Mouse (Mus musculus): ENCODE measurements around the gene Babam2. TPM values are rescaled to one million over a fixed set of nuclear protein-coding genes. Genes with fewer than 3 reads are reported as not detected.

Babam2 gene
- total RNA-seq, 2 experiments from 2014 or later = 39.5 to 41.2 TPM

GRCm38 (mm10) chr5:32070781-32071180 lies 373.3 kb downstream of the Babam2 start:
- DNase-seq (ENCODE audit: low spot score in 2 of 2) = no peak

GRCm38 (mm10) chr5:32071314-32071713 lies 373.8 kb downstream of the Babam2 start:
- DNase-seq (ENCODE audit: low spot score in 2 of 2) = no peak

DNA sequence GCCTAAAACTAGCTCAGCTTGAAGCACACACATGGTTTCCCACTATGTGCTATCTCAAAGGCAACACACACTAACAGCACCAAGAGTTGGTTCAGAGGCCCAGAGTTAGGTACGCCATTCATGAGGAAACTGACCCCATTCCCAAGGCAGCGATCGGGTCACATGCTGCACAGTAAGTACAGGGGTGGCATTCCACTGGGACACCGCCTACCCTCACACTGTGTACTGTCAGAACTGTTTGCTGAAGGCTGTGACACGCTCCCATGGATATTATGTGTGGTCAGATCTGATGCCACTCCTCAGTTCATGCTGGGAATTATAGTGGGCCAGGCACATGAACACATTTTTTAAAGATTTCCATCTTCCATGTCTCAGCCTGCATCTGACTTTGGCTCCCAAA lies 374.3 kb downstream of the Babam2 start:
- DNase-seq (ENCODE audit: low spot score in 2 of 2) = no peak

DNA sequence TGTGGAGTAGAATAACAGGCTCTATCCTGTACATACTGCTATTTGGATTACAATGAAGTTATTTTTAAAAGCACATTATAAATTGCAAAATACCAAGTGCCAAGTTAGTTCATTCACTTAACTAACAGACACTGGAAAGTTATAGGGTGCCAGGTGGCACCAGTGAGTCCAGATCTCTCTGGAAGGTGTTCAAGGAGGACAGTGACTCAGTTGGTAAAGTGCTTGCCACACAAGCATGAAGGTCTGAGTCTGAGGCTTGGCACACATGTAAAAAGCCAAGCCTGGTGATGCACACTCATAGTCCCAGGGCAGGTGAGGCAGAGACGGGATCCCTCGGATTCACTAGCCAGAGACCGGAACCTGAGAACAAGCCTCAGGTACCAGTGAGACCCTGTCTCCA lies 375.4 kb downstream of the Babam2 start:
- DNase-seq (ENCODE audit: low spot score in 2 of 2) = no peak

GRCm38 (mm10) chr5:32074053-32074452 lies 376.6 kb downstream of the Babam2 start:
- DNase-seq (ENCODE audit: low spot score in 2 of 2) = no peak

DNA sequence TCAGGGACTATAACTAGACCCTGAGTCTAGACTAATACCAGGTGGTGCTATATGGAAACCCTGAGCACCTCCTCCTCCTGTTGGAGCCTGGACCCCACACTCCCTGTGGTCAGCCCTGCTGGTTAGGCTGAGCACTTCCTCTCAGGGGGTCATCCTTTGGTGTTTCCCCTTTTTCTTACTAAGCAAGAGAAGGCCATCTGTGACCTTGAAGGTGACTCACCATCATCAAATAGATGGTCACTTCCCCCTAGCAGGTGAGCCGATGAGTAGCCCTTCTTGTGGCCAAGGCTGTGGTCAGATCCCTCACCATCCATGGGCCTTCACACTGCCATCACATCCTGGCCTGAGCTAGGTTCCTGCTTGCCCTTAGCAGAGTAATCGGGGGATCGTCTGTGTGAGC lies 379.7 kb downstream of the Babam2 start:
- DNase-seq (ENCODE audit: low spot score in 2 of 2) = no peak

- DNase-seq (ENCODE audit: low spot score in 2 of 2) = no peak
These were observed 381.5 kb downstream of the Babam2 start for GRCm38 (mm10) chr5:32078986-32079385.

- DNase-seq (ENCODE audit: low spot score in 2 of 2) = no peak
These were observed 383.2 kb downstream of the Babam2 start for GRCm38 (mm10) chr5:32080490-32081219.

DNA sequence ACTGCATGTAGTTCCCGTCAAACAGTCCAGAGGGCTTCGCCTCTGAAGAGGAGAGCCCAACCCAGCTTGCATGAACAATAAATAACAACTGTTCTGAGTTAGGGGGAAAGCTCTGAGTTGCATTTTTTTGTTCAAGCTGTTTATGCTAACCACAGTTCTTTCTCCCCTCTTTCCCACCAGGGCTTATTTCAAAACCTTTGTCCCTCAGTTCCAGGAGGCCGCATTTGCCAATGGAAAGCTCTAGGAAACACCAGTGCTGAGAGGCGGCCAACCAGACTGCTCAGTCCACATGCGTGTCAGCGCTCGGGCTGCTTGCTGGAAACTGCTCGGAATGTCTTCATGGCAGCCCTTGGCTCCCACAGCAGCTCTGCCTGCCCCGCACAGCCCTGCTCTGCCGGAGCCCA lies 386.9 kb downstream of the Babam2 start:
- peak in 1 of 2 experiments; percentile 30 for DNase-seq (ENCODE audit: low spot score in 2 of 2)

DNA sequence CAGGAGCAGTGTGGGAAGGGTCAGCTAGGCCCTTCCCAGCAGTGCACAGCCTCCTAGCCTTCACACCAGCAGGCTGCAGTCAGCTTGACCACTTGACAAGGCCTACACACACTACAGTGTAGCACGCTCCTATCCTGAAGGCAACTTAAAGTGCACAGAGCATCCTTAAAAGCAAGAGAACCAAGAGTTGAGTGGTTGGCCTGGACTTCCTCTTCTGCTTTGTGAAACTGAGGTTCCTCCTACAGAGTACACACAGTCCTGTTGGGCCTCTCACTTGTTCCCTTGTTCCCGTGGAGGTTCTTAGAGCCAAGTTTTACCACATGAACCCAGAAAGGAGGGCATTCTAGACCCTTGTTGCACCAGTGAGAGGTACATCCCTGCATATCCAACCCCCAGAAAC lies 388.1 kb downstream of the Babam2 start:
- DNase-seq (ENCODE audit: low spot score in 2 of 2) = no peak

GRCm38 (mm10) chr5:32085971-32086370 lies 388.5 kb downstream of the Babam2 start:
- DNase-seq (ENCODE audit: low spot score in 2 of 2) = no peak

DNA sequence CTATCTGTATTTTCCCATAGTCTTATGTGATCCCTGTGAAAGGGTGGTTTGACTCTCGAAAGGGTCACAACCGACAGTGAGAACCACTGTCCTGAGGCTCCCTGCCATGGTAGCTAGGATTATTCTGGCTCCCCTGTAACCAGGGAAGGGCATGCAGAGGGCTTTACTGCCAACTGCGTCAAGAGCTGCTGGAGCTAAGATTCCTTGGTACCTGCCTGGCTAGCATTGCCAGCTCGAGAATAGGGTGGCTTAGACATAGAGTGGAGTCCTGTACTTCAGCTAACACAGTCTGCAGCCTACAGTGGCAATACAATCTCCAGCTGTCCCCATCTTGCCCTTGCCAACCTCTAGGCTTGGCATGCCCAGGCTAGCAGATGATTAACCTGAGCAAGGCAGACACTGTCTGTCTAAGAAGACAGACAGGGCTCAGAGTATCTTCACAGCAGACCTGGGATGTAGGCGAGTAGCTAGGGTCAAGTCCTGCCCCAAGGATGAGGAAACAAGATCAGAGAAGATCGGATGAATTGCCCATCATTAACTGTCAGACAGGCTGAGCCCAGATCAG lies 389.1 kb downstream of the Babam2 start:
- no peak for DNase-seq (ENCODE audit: low spot score in 2 of 2)

- no peak for DNase-seq (ENCODE audit: low spot score in 2 of 2)
These were observed 392.0 kb downstream of the Babam2 start for GRCm38 (mm10) chr5:32089481-32089880.

DNA sequence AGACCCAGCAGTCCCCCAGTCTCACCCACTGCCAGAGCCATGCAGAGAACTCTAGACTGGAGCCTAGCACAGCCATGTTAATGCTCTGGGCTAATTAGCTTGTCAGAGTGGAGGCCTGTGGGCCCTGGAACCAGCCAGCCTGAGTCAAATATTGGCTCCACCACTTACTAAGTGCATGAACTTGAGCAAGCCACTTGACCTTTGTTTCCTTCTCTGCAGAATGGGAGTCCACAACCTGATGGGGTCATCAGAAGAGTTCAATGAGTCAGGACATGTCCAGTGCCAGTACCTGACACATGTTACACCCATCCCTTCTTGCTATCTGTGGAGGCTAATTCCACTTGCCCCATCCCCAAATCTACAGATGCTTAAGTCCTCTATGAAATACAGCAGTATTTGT lies 394.8 kb downstream of the Babam2 start:
- DNase-seq (ENCODE audit: low spot score in 2 of 2) = no peak

DNA sequence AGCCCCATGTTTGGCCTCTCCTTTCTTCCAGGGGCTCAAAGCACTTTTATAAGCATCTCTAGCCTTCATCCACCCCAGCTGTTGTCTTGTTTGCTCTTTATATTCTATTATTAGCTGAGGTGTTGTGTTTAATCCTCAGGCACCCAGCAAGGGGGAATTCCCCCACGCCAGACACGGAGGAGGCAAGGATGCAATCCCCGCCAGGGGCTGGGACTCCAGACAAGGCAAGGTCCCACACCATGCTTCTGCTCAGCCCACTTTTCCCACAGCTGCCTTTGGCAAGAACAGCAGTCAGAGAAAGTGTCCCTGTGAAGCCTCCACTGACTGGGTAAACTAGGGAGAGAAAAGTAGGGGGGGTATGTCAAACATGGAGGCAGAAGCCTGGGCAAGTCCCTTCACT lies 401.2 kb downstream of the Babam2 start:
- DNase-seq (ENCODE audit: low spot score in 2 of 2) = no peak

DNA sequence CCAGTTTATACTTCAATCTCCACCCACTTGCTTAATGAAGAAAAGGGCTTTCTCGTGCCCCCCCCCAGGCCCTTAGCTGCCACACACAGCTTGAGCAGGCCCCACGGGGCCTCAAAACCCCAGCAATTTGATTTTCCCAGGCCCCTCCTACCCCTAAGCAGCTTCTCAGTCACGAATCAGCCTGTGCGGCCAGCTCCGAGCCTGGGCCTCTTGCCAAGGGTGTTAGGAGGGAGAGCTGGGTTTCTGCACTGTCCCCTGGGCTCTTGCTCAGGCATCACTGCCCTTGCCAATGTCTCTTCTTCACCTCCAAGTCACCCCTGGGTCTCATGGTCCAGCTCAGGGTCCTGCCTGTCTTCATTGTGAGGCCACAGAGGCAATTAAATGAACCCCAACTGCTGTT lies 405.0 kb downstream of the Babam2 start:
- peak; percentile 35 to 53 for DNase-seq (ENCODE audit: low spot score in 2 of 2)

GRCm38 (mm10) chr5:32102971-32103431 lies 405.5 kb downstream of the Babam2 start:
- no peak for DNase-seq (ENCODE audit: low spot score in 2 of 2)

- no peak for DNase-seq (ENCODE audit: low spot score in 2 of 2)
These were observed 406.1 kb downstream of the Babam2 start for GRCm38 (mm10) chr5:32103545-32103944.

DNA sequence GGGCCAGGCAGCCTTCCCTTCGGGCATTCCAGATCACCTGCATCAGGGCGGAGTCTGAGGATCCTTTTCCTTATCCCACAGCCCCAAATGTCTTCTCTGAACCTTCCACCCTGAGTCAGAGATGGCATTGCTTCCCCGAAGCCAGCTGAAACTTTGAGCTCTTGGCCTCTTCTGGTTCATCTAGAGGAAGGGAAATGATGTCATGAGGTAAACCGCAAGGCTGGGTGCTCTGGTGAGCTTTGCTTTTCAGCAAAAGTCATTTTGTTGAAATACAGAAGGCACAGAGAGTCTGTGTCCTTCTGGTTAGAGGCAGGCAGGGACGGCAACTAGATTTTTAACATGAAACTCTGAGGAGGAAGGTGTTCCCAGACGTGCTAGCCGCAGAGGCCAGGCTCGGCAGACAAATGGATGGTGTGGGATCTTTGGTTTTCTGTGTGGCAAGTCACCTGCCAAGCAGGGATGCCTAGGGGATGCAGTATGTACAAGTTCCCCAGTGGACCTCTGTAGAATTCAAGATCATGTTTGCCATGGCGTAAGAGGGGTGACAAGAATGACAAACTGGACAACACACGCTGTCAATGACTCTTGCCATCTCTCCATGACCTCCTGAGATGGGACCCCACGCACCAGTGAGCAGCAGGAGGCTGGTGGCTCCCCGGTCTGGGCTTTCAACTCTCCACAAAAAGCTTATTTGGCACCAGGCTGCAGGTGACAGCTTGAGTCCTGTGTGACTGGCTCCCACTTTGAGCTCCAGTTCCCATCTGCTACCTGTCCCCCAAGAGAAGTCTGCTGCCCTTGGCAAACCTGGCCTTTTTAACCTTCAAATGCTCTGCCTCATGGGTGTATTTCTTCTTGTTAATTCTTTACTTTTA lies 406.9 kb downstream of the Babam2 start:
- no peak for DNase-seq (ENCODE audit: low spot score in 2 of 2)

DNA sequence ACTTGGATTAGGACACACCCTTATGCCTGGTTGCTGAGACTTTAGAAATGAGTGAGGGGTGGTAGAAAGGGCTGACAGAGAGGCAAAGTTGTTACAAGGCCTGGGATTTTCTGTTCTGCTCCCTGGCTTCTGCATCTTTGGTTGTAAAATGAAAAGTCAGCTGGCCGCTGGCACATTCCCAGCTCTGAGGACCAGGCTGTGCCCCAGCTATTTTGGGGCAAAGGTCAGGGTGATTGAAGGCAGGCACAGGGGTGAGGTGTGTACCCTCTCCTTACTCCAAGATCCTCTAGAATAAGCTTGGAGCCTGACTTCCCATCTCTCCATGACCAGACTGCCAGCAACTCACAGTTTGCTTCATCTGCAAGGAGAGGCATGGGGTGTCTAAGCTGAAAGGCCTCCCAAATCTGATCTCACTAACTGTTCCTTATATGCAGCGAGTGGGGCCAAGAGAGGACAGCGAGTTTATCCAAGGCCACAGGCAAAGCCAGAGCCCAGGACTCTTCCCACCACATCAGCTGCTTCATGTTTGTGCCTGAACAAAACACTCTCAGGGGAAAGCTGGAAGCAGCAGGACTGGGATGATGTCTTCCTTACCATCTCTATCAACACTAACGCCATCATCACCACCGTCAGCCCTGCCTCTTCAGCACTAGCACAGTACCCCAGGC lies 409.1 kb downstream of the Babam2 start:
- no peak for DNase-seq (ENCODE audit: low spot score in 2 of 2)

DNA sequence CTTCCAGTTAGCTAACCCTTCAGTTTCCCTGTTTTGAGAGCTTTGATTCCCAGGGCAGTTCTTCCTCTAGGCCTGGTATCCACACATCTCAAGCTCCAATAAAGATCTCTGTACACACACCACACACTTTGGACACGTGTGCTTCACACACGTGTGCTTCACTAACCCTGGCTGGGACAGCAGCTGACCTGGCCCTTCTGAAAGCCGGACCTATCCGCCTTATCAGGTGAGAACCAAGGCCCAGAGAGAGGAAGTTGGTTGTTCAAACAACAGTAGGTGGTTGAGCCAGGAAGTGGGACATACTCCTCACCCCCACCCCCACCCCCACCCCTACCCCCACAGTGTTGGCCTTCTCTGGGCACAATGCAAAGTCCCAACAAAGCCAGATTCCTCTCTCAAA lies 413.2 kb downstream of the Babam2 start:
- DNase-seq (ENCODE audit: low spot score in 2 of 2) = no peak
